Mouse (Mus musculus): ENCODE data around the gene Olfr1512.
"Not testable (repeated sequence)": the region's sequence is repeated elsewhere in the genome, so short reads cannot be mapped to it uniquely, and the experiment has no call there.

Gene Olfr1512

GRCm38 (mm10) chr14:52379068-52379467 is at the start of gene Olfr1512:
TSS of gene Olfr1512 (minus strand) at chr14:52379168.
- no peak for DNase-seq

- DNase-seq: no peak
These were observed 48.7 kb upstream of the Olfr1512 start for GRCm38 (mm10) chr14:52427686-52428085.

GRCm38 (mm10) chr14:52414273-52414672 is 35.3 kb upstream of the Olfr1512 start, which contains the start of gene Olfr1510:
TSS of gene Olfr1510 (minus strand) at chr14:52414373.
- DNase-seq: no peak

DNA sequence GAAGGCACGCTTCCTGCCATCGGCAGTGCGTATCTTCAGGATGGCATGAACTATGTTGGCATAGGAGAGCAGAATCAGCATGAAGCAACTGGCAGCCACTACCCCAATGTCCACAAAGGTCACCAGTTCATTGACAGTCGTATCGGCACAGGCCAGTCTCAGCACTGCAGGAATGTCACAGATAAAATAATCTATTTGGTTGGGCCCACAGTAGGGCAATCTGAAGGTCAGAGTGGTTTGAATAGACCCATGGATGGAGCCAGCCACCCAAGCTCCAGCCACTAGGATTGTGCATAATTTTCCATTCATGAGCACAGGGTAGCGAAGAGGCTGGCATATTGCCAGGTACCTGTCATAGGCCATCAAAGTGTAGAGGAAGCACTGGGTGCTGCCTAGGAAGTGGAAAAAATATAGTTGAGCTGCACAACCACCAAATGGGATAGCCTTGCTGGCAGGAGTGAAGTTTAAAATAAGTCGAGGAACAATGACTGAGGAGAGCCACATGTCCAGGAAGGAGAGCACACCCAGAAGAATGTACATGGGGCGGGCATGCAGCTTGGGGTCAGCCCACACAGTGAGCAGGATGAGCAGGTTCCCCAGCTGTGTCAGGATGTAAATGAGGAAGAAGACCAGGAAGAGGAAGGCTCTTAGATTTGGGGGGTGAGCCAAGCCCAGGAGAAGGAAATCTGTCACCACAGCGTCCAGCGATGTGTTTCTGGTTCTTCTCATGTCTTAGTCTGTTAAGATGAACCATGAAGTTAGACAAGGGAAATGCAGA is 31.4 kb upstream of the Olfr1512 start:
- not testable (repeated sequence) for DNase-seq

- DNase-seq: no peak
These were observed 18.3 kb upstream of the Olfr1512 start, which contains the start of gene Olfr1511 for GRCm38 (mm10) chr14:52397279-52397678. TSS of gene Olfr1511 (minus strand) at chr14:52397379.

GRCm38 (mm10) chr14:52390084-52390848 is 11.3 kb upstream of the Olfr1512 start:
- not testable (repeated sequence) for DNase-seq

- DNase-seq: no peak
These were observed 10.2 kb downstream of the Olfr1512 start for GRCm38 (mm10) chr14:52368741-52369140.

- DNase-seq: no peak
These were observed 22.7 kb downstream of the Olfr1512 start, which contains the start of gene Olfr1513 for GRCm38 (mm10) chr14:52356308-52356707. TSS of gene Olfr1513 (minus strand) at chr14:52356408.

- no peak for DNase-seq
These were observed 39.5 kb downstream of the Olfr1512 start for GRCm38 (mm10) chr14:52339512-52339852.

GRCm38 (mm10) chr14:52338751-52339511 is 40.0 kb downstream of the Olfr1512 start:
- DNase-seq: peak; percentile 85

GRCm38 (mm10) chr14:52332171-52332570 is 46.8 kb downstream of the Olfr1512 start:
- no peak for DNase-seq

GRCm38 (mm10) chr14:52331069-52331750 is 47.8 kb downstream of the Olfr1512 start:
- DNase-seq: peak; percentile 58

- DNase-seq: peak; percentile 53
These were observed 50.8 kb downstream of the Olfr1512 start, which contains the start of gene Sall2 for GRCm38 (mm10) chr14:52327910-52328812. TSS of gene Sall2 (minus strand) at chr14:52328762.

DNA sequence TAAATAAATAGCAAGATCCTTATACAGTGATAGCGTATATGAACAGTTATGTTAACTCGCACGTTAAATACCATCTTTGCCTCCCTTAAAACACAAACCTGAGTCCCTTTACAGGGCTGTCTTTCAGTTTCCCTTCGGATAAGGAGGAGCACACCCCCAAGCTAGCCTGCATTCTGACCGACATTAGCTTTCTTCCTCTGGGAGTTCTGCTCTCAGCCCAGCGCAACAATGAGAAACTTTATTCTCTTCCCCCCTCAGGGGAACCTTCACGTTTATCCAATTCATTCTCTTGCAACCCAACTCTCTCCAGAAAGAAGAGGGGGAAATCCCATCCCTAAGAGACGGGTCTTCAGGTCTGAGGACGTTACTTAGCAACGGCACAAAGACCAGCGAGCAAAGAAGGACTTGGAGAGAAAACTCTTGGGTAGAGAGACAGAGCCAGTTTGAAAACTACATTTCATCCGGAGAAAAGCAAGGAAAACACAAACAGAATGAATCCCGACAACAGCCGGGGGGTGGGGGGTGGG is 51.5 kb downstream of the Olfr1512 start:
- peak; percentile 72 for DNase-seq

DNA sequence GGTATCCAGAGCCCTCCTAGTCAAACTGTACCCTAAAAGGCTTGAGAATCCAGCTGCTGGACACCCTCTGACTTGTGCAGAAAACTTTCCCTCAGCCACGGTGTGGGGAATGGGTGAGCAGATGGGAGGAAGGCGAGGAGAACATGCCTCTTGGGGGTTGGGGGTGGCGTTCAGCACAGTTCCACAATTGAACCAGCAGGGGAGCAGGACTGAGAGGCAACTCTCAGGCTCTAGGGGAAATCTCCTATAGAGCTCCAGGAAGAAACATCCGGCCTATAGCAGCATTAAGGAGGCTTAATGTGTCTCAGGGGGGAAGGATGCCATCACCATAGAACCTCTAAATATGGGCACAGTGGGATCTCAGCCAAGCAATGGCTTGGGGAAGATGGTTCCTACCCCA is 53.1 kb downstream of the Olfr1512 start:
- peak; percentile 66 for DNase-seq
